Mouse (Mus musculus) testis, adult 2 months (tissue): ENCODE results near the gene Spred2.

Experiments
- CTCF ChIP-seq: fragments of 200-500 bp; IDR thresholded peaks from 2 replicates; pipeline ENCODE4 v1.5.1; 2012; ENCODE audit warnings: low read depth, mild to moderate bottlenecking, inconsistent platforms, low read length, moderate library complexity; ENCODE audit not compliant: control insufficient read depth, insufficient read depth, insufficient replicate concordance
- POLR2A ChIP-seq: fragments of 200-500 bp; IDR thresholded peaks from 2 replicates; pipeline ENCODE4 v1.6.1; 2012; ENCODE audit warnings: low read depth, mild to moderate bottlenecking, inconsistent platforms, low read length, moderate library complexity; ENCODE audit not compliant: control insufficient read depth

DNA sequence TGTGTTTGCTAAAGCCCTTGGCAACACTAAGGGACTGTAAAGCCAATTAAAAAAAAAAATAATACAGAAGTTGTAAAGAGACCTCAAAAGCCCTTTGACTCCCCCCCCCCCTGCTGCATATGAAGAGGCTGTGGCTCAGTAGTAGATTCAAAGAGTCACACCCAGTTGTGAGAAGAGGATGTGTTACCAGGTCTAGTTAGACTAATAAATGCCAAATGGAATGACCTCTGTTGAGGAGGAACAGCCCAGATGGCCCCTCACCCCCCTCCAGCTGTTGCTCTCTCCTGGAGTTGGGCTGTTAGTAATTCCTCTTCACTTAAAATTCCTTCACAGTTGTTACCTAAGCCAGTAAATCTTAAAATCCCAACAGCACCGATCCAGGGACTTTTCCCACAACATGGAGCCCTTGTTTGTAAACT, 62.3 kb downstream of the Spred2 start:
- TF ChIP-seq CTCF (no peak), POLR2A (no peak)
